Mouse (Mus musculus) embryo, embryonic 9.5 days (tissue): ENCODE measurements around the gene Trim41.
"Not testable (repeated sequence)": the region's sequence is repeated elsewhere in the genome, so short reads cannot be mapped to it uniquely, and the experiment has no call there.

ENCODE experiments used
- DNase-seq: peaks from one replicate; pipeline ENCODE4 v3.0.0-alpha.2; 2017; ENCODE audit errors: extremely low spot score

Trim41 gene

DNA sequence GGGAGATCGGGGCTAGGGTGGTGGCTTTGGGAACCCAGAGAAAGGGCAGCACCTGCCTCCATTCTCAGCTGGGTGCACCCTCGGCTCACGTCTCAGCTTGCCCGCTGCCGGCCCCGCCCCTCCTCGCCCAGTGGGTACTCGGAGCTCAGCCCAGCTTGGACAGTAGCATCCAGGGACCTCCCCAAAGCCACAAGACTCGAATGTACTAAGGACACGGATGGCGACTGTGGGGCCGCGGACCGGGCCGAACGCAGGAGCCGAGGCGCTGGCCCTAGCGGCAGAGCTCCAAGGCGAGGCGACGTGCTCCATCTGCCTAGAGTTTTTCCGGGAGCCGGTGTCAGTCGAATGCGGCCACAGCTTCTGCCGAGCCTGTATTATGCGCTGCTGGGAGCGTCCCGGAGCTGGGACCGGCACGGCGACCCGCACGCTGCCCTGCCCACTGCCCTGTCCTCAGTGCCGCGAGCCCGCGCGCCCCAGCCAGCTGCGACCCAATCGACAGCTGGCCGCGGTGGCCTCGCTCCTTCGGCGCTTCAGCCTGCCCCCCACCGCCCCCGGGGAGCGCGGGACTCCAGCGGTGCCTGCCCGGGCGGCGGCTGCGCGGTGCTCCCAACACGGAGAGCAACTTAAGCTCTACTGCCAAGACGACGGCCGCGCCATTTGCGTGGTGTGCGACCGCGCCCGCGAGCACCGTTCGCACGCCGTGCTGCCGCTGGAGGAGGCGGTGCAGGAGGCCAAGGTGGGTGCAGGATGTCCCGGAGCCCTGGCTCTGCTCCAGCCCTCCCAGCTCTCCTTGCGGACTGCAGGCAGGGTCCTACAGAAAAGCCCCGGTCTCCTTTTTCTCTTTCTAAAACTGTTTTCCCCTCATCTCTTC lies 20.4 kb upstream of the Trim41 start:
- DNase-seq: peak; percentile 58

DNA sequence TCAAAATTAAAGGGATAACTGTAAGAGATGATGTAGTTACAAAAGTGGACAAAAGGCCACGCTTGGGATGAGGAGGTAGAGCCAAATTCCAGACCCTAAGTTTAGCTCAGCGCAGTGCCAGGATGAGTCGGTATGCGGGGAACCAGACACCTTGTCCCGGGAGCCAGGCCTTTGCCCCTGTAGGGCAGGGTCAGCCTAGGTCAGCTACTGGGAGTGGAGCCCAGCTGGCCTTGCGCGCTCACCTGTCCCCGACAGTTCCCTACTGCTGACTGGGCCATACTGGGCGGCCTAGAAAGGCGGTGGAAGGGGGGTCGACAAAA lies 19.8 kb upstream of the Trim41 start:
- DNase-seq: no peak

DNA sequence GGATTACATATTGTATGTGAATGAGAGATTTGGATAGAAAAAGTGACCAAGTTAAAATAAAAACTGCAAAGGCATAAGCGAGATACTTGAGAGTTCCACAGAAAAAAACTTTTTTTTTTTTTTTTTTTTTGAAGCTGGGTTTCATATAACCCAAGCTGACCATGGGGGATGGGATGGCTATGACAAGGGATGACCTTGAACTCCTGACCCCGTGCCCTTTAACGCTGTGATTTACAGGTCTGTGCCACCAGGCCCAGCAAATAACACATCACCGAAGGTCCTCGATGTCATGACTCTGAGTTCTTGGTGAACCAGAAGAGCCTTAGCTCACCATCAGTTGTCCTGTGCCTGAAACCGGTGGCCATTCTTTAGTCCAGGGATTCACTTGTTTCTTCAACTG lies 18.8 kb upstream of the Trim41 start:
- DNase-seq: no peak

DNA sequence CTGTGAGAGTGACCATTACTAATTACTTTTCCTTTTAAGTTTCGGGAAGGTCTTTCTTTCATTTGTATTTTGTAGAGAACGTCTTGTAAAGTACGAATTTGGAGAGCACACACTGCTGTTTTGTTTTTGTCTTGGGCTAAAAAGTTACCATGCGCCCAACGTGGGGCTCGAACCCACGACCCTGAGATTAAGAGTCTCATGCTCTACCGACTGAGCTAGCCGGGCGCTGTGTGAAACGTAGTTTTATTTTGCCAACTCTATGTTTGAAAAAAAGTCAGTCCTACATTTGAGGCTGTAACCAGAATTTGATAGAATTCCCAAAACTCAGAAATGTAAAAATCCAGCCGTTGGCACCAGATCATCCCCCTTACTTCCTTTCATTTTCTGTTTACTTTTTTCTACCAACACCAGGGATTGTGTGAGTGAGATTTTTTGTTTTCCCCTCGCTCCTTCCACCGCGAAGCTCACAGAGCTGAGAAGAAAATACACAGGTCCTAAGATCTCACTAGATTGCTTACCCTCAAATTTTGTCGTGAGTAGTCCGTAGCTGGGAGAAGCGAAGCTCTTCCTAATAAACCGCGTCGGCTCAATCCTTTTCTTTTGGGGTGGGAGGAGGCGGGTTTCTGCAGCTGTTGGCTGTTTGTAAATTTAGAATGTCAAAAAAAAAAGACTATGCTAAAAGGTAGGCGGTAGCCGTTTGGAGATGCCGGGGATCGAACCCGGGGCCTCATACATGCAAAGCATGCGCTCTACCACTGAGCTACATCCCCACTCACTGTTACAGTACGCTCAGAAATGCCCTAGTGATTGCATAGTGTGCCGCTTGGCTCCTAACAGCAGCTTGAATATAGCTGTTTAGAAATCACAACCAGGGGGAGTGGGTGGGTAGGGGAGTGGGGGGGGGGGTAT lies 16.8 kb upstream of the Trim41 start:
- DNase-seq: peak; percentile 96

DNA sequence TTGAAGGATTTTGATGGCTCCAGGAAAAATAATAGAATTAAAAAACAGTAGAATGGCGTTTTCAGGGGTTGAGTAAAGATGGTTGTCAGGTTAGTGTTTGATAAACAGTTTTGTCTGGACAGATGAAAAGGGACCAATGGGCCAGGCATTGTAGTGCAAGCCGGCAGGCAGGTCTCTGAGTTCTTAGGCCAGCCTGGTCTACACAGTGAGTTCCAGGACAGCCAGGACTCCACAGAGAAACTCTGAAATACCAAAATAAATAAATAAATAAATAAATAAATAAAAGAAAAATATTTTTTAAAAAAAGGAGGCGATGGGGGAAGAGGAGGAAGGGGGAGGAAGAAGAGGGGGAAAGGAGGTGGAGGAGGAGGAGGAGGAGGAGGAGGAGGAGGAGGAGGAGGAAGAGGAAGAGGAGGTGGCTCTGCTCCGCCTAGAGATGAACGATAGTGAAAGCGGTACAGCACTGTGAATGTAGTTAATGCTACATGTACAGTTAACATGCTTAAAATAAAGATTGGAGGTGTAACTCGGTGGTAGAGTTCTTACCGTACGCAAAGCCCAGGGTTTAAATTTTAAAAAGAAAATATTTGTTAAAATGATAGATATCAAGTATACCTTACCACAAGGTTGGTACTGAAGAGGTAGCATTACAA lies 16.1 kb upstream of the Trim41 start:
- DNase-seq: no peak

DNA sequence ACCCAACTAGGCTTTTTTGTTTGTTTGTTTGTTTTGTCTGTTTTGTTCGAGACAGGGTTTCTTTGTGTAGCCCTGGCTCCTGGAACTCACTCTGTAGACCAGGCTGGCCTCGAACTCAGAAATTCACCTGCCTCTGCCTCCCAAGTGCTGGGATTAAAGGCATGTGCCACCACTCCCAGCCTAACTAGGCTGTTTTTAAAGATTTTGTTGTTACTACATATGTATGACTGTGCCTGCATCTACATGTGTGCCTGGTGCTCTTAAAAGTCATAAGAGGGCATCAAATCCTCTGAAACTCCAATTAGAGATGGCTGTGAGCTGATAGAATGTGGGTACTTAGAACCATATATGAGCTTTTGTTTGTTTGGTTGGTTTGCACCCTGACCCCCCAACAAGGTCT lies 14.1 kb upstream of the Trim41 start:
- DNase-seq: no peak

DNA sequence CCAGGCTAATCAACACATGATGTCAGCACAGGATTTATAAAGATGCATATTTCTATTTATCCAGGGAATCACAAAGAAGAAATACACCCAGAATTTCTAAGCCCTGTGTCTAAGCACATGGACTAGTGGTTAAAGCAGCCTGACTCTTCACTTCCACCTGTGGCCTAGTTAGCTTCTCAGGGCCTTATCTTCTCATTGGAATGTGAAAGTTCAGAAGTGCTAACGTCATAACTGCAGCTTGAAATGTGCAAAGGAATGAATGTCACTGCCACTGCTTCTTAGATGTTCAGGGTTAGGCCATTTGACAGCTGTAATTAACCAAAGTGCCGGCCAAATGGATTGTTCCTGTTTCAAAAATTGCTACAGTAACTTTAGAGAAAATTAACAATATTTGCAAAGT lies 13.1 kb upstream of the Trim41 start:
- DNase-seq: no peak

DNA sequence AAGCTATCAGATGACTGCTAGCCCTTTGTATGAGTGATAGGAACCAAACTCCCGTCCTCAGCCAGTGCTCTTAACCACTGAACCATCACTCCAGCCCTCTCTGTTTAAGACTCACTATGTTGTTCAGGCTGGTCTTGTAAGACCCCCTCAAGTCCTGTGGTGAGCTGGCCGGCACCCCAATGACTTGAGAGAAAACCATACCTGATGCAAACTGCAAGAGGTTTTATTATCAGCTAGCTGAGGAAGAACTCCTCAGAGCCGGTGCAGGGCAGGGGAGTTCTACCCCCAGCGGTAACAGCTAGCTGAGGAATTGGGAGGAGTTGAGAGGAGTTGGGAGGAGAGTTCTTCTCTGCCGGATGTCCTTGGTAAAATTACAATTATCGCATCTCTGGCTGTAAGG lies 10.8 kb upstream of the Trim41 start:
- no peak for DNase-seq

DNA sequence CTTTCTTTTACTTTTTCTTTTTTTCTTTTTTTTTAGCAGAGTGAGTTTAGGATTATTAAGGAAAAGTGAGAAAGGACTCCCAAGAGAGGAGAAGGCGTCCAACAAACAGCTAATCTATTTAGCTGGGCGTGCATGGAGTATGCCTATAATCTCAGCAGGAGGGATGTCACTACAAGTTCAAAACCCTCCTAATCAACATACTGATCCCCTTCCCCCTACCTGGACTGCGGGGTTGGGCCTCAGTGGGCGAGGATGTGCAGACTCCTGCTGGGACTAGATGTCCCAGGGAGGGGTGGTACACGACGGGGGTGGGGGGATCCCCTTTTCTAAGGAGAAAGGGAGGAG lies 9.6 kb upstream of the Trim41 start:
- DNase-seq: no peak

DNA sequence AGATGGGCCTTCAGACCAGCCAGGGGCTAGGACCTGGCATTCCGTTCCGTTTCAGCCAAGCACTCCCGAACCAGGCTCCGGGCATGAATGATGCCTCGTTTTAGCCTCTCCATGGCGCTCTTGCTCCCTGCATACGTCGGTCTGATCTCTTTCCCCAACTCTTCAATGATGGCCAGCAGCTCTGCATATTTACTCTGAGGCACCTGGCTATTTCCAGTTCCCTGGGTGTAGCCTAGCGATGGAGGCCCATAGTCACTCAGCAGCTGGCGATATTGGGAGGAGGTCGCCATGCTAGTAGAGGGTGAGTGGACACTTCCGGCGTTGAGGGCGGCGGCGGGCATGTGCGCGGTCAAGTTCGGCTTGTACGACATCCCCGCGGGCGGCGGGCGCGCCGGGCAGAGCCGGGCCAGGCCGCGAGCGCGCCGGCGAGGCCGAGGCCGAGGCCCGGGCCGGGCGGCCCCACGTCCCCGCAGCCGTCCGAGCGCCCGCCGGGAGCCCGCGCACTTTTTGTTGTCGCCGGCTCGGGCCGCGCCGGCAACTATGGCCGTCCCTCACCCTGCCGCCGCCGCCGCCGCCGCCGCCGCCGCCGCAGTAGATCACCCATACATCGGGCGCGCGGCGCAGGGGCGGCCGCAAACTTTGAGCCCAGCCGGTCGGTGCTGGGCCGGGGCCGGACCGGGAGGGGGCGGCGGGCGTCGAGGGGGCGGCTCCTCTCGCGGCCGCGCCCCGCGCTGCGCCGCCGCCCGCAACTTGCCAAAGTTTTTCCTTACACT lies 9.0 kb upstream of the Trim41 start, which contains the start of the genes Trim7 and Gm12184:
Trim7 (plus strand) TSS at position 162 of the 773 bp plus-strand sequence.
Gm12184 (minus strand) TSS at position 677 of the 773 bp plus-strand sequence.
- not testable (repeated sequence) for DNase-seq

DNA sequence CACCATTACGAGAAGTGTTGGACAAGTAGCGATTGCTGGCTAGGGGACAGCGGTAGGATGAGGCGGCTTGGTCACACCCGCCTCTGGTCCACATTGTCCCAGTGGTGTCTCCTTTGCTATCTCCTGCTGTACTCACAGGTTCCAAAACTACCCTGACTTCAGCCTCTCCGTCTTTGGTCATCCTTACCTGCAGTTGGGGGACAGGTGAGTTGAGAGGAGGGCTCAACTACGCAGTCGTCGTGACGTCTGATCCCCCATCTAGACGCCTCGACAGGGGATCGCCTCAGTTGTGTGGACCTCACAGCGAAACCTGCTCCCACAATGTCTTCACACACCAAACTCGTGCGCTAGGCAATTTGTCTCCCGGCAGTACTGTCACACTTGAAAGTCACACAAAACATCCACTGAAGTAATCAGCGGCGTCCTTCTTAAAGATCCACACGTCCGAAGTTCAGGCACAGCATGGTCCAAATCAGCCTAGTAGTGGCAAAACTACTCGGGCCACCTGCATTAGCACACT lies 7.2 kb upstream of the Trim41 start:
- no peak for DNase-seq

DNA sequence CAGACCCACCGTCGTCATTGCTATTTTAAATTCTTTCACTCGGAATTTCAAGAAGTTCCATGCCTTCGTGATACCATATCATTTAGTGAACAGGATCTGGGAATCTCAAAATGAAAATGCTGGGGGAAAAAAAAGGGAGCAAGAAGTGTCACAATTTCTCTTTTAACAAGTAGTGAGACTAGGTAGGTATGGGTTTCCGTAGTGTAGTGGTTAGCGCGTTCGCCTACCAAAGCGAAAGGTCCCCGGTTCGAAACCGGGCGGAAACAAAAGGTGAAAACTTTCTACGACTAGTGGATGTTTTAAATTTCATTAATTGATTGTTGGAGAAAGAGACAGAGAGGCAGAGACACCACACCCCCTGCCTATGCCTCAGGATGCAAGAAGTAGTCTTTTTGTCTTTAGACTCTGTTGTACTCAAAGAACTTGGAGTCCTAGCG lies 6.4 kb upstream of the Trim41 start:
- peak; percentile 89 for DNase-seq

DNA sequence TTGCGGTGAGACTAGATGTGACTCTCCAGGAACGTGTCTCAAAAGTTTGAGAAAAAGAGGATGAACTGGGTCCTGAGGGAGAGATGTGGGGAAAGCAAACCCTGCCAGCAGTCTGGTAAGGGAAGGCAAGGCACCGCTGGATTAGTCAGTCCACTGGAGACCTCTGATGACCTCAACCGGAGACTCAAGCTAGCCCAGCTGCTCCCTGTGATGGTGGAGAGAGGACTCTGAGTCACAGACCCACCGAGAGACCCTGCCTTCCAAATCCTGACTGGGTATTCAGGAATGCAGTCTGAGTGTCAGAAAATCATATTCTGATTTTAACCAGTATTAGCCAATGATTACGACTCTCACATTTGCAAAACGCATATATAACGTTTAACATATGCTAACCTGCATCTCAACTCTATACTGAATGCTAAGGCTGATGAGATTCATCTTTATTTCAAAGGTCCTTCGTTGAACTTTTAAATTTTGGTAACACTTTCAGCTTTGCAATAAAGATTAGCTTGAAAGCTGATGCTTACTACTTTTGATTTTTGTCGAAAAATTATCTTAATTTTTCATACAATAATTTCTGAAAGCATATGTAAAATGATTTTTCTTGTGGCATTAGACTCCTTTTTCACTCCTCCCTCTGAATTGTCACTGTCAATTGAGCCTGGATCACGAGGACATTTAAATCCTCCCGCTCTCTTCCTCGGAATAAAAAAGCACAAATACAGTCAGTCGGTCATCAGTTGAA lies 5.8 kb upstream of the Trim41 start:
- no peak for DNase-seq

DNA sequence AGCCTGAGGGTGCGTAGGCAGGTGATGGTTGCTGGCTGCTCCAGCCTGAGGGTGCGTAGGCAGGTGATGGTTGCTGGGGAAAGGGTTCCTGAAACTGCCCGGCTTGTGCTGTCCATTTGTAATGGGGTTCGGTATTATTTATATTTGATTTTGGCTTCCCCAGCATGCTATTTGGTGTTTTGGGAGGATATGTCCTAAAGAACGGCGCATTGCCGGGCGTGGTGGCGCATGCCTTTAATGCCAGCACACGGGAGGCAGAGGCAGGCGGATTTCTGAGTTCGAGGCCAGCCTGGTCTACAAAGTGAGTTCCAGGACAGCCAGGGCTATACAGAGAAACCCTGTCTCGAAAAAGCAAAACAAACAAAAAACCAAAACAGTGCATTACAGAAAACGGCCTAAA lies 4.1 kb upstream of the Trim41 start:
- not testable (repeated sequence) for DNase-seq

DNA sequence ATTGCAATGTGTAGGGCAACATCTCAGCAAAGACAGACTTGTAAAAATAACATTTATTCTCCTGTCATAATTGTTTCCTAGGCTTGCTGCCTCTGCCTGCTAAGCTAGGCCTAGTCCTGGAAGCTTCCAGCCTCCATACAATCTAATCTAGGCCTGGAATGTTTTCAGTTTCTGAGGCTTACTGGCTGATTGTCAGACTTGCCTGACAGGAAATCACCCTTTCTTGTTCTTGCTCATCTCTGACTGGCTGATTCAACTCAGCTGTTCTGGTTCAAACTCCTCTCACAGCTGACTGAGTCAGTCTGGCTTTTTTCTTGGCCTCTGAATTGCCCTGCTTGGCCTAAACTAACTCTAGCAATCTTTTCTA lies 3.1 kb upstream of the Trim41 start:
- DNase-seq: no peak

DNA sequence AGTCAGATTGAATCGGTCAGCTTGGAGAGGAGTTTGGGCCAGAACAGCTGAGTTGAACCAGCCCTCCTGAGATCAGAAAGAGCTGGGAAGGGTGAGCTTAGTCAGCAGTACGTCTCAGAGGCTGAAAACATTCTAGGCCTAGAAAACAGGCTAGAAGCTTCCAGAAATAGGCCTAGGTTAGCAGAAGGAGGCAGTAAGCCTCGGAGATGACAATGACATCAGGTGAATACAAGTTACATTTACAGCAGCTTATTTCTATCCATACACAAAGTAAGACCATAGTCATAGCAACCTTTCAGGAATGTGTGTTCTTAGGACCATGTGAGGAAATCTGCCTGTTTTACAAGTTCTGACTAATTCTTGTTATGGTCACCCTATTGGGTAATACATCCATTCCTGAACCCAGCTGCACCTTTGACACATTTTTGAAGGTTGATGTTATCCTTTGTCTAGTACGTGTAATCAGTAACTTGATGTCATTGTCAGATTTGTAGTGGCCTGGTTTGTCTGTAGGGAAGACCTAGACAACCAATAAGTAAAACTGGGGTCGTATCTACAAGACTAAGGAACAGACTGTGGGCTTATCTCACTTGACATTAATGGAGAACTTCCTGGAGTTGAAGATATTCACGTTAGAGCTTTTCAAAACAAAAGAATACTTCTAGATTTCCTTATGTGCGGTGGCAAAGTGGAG lies 2.6 kb upstream of the Trim41 start:
- DNase-seq: no peak

DNA sequence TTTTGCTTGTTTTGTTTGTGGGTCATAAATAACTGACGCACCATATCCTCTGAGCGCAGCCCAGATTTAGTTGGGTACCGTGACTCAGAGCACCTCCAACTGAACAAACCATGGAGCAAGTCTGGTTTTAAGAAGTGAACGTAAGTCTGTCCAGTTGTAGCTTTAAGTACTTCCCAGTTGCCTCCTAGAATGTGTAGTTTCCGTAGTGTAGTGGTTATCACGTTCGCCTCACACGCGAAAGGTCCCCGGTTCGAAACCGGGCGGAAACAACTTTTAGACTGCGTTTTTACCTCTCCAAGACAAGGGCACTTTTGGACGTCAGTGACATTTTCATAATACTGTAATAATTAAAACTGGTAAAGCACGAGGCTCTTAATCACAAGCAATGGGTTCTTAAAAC lies 1.2 kb upstream of the Trim41 start:
- DNase-seq: peak; percentile 95

DNA sequence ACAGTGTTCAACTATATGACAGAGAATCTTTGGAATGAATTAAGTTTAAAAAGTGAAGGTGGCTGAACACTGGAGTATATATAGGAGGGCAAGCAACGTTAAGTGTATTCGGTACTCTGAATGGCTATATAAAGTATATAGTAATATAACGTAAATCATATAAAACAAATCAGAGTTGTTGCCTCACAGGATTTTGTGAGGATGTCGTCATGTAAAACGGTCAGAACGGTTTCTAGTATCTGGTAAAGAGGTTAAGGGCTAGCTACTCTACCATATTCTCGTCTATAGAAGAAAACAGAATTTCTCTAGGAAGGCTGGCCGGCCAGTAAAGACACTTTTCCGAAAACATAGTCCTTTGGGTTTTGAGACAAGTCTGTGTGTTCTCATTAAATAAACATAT lies 641 bp upstream of the Trim41 start:
- no peak for DNase-seq

DNA sequence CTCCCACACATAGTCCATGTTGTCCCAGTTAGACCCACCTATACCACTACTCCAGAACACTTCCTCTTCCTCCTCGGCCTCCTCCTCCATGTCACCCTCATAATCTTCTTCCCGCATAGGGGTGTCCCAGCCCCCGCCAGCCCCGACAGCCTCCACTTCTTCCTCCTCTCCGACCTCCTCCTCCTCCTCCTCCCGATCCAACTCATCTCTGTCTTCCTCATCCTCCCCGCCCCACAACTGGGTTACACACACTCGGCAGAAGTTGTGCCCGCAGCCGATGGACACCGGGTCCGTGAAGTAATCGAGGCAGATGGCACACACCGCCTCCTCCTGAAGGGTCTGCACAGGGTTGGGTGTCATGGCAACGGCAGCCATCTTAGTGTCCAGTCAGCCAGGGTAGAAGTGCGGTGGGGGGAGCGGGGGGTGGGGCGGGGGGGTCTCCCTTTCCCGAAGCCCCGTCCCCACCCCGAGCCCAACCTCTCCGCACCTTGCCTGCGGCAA lies 822 bp downstream of the Trim41 start:
- DNase-seq: no peak

DNA sequence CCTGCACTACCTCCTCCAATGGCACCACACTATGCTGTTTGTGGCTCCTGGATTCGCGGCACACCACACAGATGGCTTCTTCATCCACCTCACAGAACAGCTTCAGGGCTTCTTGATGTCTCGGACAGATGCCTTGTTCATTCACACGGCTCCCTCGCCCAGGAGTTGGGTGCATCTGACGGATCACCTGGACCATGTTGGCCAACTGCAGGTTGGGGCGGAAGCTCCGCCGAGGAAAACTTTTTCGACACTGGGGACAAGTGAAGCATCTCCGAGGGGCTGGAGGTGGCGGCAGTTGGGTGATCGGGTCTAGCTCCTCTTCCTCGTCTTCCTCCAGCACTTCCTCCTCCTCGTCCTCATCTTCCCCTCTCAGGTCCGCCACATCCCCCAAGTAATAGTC lies 1.3 kb downstream of the Trim41 start:
- DNase-seq: no peak
